Mouse (Mus musculus): Measurements from ENCODE around the gene Phf5a.

Gene Phf5a

DNA sequence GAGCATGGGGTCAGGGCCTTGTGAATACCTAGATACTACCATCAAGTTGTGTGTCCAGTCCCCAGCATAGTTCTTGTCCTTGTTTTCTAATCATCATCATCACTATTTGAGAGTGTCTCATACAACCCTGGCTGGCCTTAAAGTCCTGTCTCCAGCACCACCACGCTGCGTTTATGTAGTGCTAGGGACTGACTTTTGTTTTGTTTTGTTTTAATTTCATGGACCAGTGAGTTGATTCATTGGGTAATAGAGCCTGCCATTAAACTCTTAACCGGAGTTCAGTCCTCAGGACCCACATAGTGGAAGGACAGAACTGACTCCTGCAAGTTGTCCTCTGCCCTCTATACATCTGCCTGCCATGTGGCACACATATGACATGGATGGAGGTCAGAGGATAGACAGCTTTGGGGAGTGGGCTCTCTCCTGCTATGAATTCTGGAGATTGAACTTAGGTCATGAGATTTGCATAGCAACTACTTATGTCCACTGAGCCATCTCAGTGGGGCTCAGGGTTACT is 13.8 kb upstream of the Phf5a start:
- no peak for DNase-seq (ENCODE audit: low spot score in 2 of 2)

GRCm38 (mm10) chr15:81882348-81882747 is 10.6 kb upstream of the Phf5a start:
- no peak for DNase-seq (ENCODE audit: low spot score in 2 of 2)

DNA sequence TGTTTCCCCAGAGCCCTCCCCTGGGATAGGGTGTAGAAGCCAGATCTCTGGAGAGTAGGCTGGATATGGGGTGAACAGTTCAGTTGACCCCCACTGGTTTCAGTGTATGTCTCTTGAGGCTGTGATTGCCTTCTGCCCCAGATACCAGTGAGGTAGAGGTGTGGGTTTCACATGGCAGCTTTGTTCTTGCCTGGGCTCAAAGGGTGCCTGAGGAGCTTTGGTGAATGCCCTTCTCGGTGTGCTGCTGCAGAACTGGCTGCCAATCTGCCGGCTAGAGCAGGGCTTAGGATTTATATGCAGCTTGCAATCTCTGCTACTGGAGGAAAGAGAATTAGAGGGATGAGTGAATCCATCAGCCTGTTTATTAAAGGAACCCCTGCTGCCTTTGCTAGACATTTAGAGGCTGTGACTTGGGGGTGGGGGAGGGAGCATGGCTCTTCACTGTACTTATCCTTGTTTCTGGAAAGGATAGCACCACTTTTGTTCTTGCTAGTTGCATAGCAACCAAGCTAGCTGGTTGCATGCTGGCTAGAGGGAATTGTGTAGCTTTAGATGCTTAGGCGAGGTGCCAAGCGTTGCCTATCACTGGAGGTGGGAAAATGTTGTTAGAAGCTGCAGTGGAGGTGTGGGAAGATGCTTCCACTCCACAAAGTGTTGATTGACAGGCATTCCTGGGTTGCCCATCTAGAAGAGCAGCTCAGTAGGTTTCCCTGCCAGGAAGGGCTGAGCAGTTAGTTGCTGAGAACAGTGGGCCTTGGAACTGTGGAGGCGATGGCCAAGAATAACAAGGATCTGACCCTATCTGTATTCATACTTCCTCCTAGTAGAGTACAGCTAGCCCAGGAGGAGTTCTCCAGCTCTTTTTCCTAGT is 8.1 kb upstream of the Phf5a start:
- DNase-seq (ENCODE audit: low spot score in 2 of 2), result no peak

DNA sequence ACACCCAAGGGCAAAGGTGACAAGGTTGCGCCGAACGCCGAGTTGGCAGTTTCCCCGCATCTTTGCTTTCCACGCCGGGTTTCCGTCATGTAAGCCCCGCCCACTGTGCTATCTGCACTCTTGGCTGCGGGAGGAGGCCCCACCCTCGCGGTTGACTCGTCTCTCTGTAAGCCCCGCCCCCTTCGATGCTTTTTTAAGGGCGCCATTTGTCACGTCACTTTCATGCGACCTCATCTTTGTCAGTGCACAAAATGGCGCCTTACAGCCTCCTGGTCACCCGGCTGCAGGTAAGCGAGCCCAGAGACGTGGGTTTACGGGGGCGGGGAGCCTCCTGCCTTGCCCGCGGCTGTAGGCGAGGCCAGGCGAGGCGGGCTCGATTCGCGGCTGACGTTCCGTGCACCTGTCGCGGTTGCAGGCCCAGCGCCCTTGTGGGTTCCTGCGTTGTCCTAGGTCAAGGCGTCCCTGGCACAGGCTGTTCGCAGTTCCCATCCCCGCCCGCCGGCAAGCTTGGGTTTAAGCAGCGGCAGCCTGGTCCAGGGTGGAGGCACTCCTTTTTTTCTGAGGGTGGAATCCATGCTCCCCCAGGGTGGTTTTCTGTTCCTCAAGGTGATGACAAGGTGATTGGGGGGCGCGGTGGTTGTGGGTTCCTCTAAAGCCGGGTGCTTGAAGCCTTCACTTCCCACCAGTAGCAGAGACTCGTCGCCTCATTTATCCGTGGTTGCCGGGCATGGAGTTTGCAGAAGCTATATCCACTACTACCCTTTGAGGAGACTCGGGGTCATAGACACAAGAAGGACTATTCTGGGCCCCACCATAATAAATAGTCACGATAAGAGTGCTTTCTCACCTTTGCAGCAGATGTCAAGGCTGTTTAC is 788 bp upstream of the Phf5a start, which contains the start of gene Aco2:
Gene Aco2, plus strand, starts transcription at position 48 of the 875 bp plus-strand sequence.
- DNase-seq (ENCODE audit: low spot score in 2 of 2), result peak; percentile 98 to 99

DNA sequence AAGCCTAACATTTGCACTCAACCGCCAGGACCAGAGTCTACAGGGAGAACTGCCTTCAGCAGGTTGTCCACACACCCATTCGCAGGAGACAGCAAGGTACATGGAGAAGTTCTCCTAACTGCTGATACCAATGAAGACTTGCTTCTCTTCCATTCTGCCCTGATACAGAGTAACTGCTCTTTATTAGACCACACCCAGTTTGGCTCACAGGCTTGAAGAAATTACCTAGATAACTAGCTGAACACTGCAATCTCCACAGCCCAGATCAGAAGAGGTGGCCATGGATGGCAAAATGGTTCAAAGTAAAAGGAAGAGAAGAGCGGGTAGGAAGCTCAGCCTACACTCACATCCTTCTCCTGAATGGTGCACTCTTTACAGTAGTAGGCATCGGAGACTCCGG is 1.7 kb downstream of the Phf5a start:
- no peak for DNase-seq (ENCODE audit: low spot score in 2 of 2)

GRCm38 (mm10) chr15:81864238-81864637 is 7.5 kb downstream of the Phf5a start:
- DNase-seq (ENCODE audit: low spot score in 2 of 2), result no peak

DNA sequence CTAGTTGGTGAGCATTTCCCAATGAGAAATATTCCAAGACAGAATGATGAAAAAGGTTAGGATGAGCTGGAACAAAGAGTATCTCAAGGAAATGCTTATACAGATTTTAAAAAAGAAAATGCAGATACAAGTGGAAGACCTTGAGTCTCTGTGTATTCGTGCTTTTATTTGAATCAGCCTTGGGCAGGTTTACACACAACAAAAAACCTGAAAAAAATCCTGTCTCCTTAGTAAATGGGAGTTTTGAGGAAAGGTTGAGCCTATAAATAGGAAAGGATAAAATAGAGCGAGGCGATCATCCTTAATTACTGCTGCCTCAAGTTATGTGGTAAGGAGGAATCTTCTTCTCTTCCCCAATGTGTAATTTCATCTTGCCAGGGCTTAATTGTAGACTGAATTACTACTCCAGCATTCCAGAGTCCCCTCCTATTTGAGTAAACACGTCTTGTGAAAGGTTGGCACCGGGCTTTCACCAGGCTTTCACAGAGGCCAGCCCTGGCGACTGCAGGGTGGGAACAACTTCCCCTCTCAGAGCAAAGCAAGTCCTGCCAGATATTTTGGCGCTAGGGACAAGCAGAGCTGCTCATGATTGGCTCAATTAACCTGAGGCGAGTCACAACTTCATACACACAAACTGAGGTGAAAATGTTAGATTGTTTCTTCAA is 11.1 kb downstream of the Phf5a start:
- DNase-seq (ENCODE audit: low spot score in 2 of 2), result peak in 1 of 2 experiments; percentile 47

DNA sequence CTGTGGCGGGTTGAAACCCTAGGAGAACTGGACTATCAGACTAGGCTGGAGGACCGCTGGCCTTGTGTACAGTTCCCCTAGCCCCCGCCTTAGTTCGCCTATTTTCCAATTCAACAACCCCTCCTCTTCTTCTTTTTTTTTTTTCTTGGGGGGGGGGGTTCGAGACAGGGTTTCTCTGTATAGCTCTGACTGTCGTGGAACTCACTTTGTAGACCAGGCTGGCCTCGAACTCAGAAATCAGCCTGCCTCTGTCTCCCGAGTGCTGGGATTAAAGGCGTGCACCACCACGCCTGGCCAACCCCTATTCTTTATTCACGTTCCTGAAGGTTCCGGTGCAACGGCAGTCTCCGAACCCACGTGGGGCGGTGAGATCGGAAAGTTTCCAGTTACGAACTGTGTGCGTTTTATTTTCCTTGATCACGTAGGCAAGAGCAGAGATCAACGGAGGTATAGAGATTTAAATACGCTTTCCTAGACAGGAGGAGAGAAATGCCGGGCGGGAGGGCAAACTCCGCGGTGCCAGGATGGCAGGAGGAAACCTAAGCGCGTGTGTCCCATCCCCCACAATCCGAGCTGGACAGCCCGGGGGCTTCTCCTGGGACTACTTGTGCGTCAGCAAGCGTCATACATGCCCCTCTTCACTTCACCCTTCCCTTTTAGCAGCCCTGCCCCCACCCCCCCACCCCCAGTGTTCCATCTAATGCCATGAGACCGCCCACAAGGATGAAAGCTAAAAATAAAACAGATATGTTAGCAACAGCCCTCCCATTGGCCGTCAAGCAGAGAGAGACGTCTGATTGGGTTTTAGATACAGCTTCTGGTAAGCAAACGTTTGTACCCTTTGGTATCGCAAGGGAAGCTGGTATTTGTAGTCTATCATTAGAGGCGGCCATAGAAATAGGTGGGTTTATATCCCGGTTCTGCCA is 12.1 kb downstream of the Phf5a start:
- peak; percentile 79 to 83 for DNase-seq (ENCODE audit: low spot score in 2 of 2)

GRCm38 (mm10) chr15:81858517-81859329 is 13.0 kb downstream of the Phf5a start, which contains the start of gene Tob2:
TSS of gene Tob2 (minus strand) at chr15:81858796.
- DNase-seq (ENCODE audit: low spot score in 2 of 2), result peak; percentile 53 to 69

DNA sequence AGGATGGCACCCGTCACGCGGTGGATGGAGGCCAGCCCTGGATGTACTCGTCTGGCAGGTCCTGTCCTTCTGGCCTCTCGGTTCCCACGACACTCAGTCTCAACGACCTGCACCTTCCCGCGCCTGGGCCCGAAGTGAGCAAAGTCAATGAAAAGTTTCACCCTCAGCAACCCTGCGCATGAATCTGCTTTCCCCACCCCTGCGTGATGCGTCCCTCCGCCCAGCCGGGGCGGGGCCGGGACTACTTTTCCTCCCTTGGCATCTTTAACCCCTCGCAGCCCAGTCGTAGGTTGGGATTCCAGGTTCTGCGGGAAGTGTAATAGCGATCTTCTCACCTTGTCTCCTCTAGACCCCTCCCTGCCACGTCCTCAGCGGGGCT is 13.6 kb downstream of the Phf5a start:
- peak; percentile 92 to 98 for DNase-seq (ENCODE audit: low spot score in 2 of 2)

- DNase-seq (ENCODE audit: low spot score in 2 of 2), result no peak
Observed at GRCm38 (mm10) chr15:81857724-81858116, 14.0 kb downstream of the Phf5a start.

DNA sequence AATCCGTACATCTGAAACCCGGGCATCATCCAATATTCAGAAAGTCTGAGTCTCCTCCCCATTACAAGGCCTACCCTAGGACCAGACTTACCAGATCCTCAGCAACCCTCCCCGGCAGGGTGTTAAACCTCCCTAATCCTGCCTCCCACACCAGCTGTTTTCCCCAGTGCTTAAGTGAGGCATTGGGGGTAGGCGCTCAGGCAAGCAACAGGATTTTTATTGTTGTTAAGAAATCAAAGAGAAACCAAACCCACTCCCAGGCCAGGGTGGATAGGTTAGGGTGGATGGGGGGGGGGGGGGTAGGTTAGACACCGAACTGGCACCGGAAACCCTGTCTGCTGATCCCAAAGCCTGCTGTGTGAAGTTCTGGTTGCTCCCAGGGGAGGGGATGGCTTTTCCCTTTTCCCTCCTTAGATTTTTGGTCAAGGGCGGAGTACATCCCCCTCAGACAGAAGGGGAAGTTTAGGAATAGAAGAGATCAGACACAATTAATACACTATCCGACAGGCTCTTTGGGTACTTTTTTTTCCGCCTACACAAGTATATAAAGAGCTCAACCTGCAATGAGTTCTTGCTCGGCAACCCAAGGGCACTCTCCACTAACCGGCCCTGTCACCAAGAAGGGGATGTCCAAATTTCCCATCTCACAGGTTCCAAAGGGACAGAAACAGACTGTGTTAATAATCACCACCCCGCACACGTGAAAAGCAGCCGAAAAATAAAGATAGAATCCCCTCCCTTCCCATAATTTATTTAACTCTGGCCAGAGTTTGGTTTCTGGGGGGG is 14.6 kb downstream of the Phf5a start:
- no peak for DNase-seq (ENCODE audit: low spot score in 2 of 2)

DNA sequence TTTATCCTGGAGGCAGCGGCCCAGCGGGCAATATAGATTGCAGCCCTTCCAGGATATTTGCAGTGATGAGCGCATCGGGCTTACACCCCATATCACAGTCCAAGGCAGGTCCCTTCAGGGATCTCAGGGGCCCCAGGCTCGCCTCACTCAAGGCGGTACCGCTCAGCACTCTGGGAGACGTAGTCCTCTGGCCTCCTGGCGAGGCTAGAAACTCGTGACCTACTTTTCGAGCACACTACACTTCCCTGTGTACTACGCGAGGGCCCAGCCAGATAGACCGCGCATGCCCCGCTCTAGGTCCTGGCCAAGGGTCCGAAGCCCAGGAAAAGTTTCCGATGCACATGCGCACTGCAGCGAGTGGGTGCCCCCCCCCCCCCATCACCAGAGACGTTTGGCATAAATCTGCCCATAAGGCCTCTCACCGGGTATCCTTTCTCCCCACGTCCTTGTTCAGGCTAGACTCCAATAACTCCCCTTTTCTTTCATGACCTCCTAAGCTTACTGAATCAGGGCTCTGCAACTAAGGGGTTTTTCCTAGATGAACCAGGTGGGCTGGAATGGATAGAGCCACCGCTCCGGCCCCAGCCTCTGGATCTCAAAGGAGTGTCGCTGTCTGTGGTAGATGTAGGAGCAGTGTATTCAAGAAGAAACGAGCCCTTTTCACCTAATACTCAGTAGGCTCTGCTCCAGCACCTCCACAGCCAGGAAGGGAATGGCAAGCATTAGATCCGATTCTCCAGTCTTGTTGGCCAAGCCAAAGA is 15.5 kb downstream of the Phf5a start:
- DNase-seq (ENCODE audit: low spot score in 2 of 2), result peak; percentile 61 to 79

DNA sequence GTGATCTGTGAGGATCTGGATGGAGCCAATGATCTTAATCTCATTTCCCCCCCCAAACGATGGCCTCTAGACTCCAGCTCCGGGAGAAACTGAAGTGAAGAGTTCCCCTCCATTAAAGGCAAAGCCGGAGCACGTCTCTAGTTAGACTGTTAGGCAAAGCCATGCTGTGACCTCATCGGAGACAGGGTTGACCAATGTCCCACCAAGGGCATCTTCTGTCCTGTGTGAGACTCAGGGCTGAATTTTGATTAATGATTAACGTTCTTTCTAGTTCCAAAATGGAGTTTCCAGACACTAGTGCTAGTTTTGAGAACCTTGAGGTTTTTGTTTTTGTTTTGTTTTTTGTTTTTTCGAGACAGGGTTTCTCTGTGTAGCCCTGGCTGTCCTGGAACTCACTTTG is 18.6 kb downstream of the Phf5a start:
- no peak for DNase-seq (ENCODE audit: low spot score in 2 of 2)

DNA sequence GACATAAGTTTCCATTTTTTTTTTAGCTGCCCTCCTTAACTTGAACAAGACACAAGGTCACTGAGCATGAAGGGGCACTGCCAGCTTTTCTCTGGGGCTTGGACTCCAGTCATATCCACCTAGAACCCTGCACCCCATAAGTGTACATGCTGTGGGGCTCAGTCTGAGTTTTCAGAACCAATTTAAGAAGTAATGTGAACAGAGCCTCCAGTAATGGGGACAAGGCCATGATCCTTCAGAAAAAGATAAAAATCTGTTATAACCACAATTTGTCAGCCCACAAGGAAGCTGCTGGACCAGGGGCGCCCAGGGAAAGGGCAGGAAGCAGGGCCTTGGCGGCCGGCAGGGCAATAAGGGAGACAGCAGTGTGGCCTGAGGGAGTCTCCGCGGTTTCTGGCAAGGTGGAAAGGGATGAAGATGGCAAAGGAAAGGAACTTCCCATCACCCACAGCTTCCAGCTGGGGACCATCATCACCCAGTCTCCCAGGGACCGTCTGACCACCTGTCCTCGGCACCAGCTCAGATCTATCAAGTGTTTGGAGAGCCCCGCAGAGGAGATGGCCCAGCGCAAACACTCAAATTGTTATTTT is 19.2 kb downstream of the Phf5a start:
- DNase-seq (ENCODE audit: low spot score in 2 of 2), result no peak

- DNase-seq (ENCODE audit: low spot score in 2 of 2), result no peak
Observed at GRCm38 (mm10) chr15:81851375-81851774, 20.3 kb downstream of the Phf5a start.

GRCm38 (mm10) chr15:81850718-81851117 is 21.0 kb downstream of the Phf5a start:
- no peak for DNase-seq (ENCODE audit: low spot score in 2 of 2)

DNA sequence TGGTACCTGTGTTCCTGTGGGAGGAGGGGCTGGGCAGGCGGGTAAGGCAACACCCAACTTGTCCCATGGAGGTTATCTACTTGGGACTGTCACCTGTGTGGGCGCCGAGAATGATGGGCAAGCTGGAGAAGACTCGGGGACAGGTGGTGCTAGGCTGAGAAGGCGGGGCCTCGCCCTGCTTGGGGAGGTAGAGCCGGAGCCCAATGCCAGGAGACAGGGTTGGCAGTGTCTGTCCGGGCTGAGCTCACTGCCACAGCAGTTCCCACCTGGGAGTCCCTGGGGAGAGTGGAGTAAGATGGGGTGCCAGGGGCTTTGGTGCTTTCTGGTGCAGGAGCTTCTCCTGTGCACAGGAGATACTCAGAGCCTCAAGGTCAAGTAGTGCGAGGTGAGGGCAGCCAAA is 22.6 kb downstream of the Phf5a start:
- no peak for DNase-seq (ENCODE audit: low spot score in 2 of 2)

Measured in urinary bladder, adult 18-20 months (tissue).